Mouse (Mus musculus) limb, embryonic 15.5 days (tissue): Measurements from ENCODE around the gene Siah3. TPM values are rescaled to one million over a fixed set of nuclear protein-coding genes. Genes with fewer than 3 reads are reported as not detected.

Experiments used
- ATAC-seq: fragments of 200-750 bp; cut with Nextera tagmentation; 2 replicates; pipeline ENCODE4 v1.8.0; 2017; ENCODE audit warnings: low read depth, moderate TSS enrichment; ENCODE audit not compliant: insufficient number of reproducible peaks, low FRiP score, low TSS enrichment
- H3K27ac ChIP-seq: fragments of 300-500 bp; sonication (generic); 2 replicates; pipeline ENCODE4 v1.5.1; 2015; ENCODE audit warnings: moderate library complexity, mild to moderate bottlenecking, inconsistent platforms
- H3K27me3 ChIP-seq: fragments of 300-500 bp; sonication (generic); 2 replicates; pipeline ENCODE4 v1.6.1; 2015; ENCODE audit warnings: inconsistent platforms
- H3K36me3 ChIP-seq: fragments of 300-500 bp; sonication (generic); 2 replicates; pipeline ENCODE4 v1.6.1; 2015; ENCODE audit warnings: inconsistent platforms
- H3K4me1 ChIP-seq: fragments of 300-500 bp; sonication (generic); 2 replicates; pipeline ENCODE4 v1.6.1; 2015; ENCODE audit warnings: inconsistent platforms
- H3K4me2 ChIP-seq: fragments of 300-500 bp; sonication (generic); 2 replicates; pipeline ENCODE4 v1.6.1; 2015; ENCODE audit warnings: mild to moderate bottlenecking, inconsistent platforms
- H3K4me3 ChIP-seq: fragments of 300-500 bp; sonication (generic); 2 replicates; pipeline ENCODE4 v1.5.1; 2015; ENCODE audit warnings: mild to moderate bottlenecking, inconsistent platforms
- H3K9ac ChIP-seq: fragments of 300-500 bp; sonication (generic); 2 replicates; pipeline ENCODE4 v1.6.1; 2015; ENCODE audit warnings: inconsistent platforms
- H3K9me3 ChIP-seq: fragments of 300-500 bp; sonication (generic); 2 replicates; pipeline ENCODE4 v1.6.1; 2016; ENCODE audit warnings: inconsistent platforms
- whole genome bisulfite sequencing: fragments of 180-500 bp; shearing (Covaris S2); methylation state at CpG from one replicate; pipeline ENCODE4 v1.1.7; 2015; 5-methylcytosine and 5-hydroxymethylcytosine counted together
- polyA plus RNA-seq: library from polyadenylated mRNA; unstranded; fragments of >200 nt; fragmentation: Nextera tagmentation; extraction: Ambion mirVana; gene quantifications from 2 replicates; pipeline ENCODE4 v1.2.1, GENCODE M21; 2015

The Siah3 gene
- polyA plus RNA-seq, 1 experiment from 2014 or later, result 0.27 TPM

- no peak for ATAC-seq
- H3K27ac ChIP-seq, result no peak overlapping the region
- no peak overlapping the region for H3K4me2 ChIP-seq
These were observed 75.1 kb downstream of the Siah3 start for GRCm38 (mm10) chr14:75530815-75531353.

DNA sequence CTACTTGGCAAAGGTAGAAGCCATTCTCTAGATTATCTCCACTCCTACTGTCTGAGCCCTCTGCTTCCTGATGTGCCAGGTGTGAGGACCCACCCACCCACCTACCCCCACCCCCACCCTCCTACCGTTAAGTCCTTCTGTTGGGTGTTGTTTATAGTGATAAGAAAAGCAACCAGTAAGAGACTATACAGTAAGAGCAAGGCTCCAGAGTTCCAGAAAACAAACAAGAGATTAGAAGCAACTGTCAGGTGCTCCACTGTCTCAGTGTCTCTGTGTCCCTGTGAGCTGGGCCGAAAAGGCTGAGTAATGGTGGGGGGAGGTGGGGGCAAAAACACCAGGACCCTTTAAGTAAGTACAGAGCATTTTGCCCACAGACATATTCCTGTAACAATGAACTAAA lies 83.4 kb downstream of the Siah3 start:
- WGBS, result 47% methylated on average over 2 of the region's 2 CpGs
- H3K27ac ChIP-seq, result no peak overlapping the region
- H3K4me3 ChIP-seq, result no peak overlapping the region
- no peaks in the 10 kb centered on the region for H3K36me3 ChIP-seq
- H3K9ac ChIP-seq, result no peak overlapping the region
- H3K4me2 ChIP-seq, result no peak overlapping the region
- no peaks in the 10 kb centered on the region for H3K9me3 ChIP-seq
- 0 out of 2 replicates have a peak, but pooled peaks cover 3% of the 10 kb centered on the region for H3K4me1 ChIP-seq
- ATAC-seq, result no peak
- no peaks in the 10 kb centered on the region for H3K27me3 ChIP-seq

More at GRCm38 (mm10) chr14:75530815-75531353, 75.1 kb downstream of the Siah3 start:
- Histone ChIP-seq H3K9ac (no peak overlapping the region), H3K36me3 (no peaks in the 10 kb centered on the region), H3K27me3 (no peaks in the 10 kb centered on the region), H3K4me1 (peaks cover 20% of the 10 kb centered on the region), H3K4me3 (no peak overlapping the region), H3K9me3 (no peaks in the 10 kb centered on the region)
- 75% methylated on average over 7 of the region's 7 CpGs for WGBS

DNA sequence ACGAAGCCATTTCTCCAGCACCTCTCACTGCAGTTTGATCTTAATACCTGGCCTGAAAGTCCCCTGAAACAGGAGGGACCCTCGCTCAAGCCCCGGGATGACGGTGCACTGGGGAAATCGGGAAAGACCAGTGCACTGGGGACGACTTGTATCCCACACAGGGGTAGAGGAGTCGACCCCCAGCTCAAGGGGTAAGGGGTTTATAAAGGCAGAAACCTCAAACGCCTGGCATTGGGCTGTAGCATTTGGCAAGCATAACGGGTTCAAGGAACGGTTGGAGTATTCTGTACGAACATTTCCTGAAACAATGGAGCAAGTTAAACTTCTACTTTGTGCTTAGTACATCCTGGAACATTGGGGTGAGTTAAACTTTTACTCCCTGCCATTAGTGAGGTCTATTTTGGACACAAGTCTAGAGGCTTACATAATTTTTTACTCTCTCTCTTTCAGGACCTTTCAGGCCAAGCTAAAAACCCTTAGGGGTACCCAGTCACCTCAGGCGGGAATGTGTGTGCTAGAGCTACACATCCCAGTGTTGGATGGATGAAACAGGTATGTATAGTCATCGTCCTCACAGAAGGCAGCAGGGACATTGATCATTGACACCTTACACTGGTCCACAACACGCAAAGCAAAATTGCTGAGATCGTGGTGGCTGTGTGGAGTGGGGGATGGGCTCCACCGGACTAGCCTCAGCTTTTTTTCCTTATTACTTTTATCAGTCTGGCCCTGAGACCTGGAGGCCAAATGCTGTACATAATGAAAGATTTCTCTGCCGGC lies 84.6 kb downstream of the Siah3 start:
- Histone ChIP-seq H3K9ac (no peak overlapping the region), H3K27me3 (no peaks in the 10 kb centered on the region), H3K9me3 (no peaks in the 10 kb centered on the region), H3K4me2 (no peak overlapping the region), H3K27ac (no peak overlapping the region), H3K4me1 (0 out of 2 replicates have a peak, but pooled peaks cover 3% of the 10 kb centered on the region), H3K36me3 (no peaks in the 10 kb centered on the region), H3K4me3 (no peak overlapping the region)
- 58% methylated on average over 17 of the region's 17 CpGs for WGBS
- no peak for ATAC-seq

- H3K36me3 ChIP-seq, result no peaks in the 10 kb centered on the region
- no peak overlapping the region for H3K4me2 ChIP-seq
- no peak overlapping the region for H3K4me3 ChIP-seq
- 0 out of 2 replicates have a peak, but pooled peaks cover 3% of the 10 kb centered on the region for H3K4me1 ChIP-seq
- H3K27me3 ChIP-seq, result no peaks in the 10 kb centered on the region
- 29% methylated on average over 5 of the region's 5 CpGs for WGBS
- no peaks in the 10 kb centered on the region for H3K9me3 ChIP-seq
- H3K27ac ChIP-seq, result no peak overlapping the region
- H3K9ac ChIP-seq, result no peak overlapping the region
- ATAC-seq, result no peak
These were observed 85.2 kb downstream of the Siah3 start for GRCm38 (mm10) chr14:75540996-75541350.

GRCm38 (mm10) chr14:75541731-75542130 lies 85.9 kb downstream of the Siah3 start:
- Histone ChIP-seq H3K4me3 (no peak overlapping the region), H3K27ac (no peak overlapping the region), H3K36me3 (no peaks in the 10 kb centered on the region), H3K4me1 (0 out of 2 replicates have a peak, but pooled peaks cover 3% of the 10 kb centered on the region), H3K9ac (no peak overlapping the region), H3K4me2 (no peak overlapping the region), H3K9me3 (no peaks in the 10 kb centered on the region), H3K27me3 (no peaks in the 10 kb centered on the region)
- WGBS, result 15% methylated on average over 8 of the region's 8 CpGs
- no peak for ATAC-seq

DNA sequence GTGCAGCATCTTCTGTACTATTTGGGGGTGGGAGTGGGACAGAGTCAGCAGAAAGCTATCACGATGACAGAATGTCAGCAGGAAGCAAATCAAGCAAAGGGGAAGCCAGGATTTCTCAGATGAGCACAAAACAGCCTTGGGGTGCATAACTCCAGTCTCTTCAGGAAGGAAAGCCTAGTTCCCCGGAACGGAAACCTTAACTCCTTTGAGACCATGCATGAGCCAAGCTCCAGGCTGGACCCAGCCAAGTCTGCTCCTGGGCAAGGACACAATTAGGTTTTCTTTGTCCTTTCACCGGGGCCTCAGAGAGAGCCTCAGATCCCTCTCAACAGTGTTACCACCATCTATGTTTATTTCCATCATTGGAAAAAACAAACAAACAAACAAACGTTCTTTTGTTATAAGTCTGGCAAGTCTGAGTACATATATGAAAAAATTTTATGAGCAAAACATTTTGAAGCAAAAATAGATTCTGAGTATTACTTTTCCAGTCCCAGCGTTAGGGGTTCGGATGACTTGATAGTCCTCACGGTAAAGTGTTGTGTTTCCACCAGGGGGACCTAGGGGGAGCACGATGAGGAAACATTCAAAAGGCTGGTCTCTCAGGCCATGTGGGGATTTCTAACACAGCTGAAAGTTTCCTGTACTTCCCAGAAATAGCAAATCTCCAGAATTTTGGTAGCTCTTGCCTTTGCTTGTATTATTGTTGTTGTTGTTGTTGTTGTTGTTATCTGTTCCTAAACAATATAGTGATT lies 106.0 kb downstream of the Siah3 start:
- no peak for ATAC-seq
- no peaks in the 10 kb centered on the region for H3K36me3 ChIP-seq
- H3K9ac ChIP-seq, result no peak overlapping the region
- no peak overlapping the region for H3K27ac ChIP-seq
- 38% methylated on average over 9 of the region's 9 CpGs for WGBS
- no peaks in the 10 kb centered on the region for H3K27me3 ChIP-seq
- H3K4me2 ChIP-seq, result no peak overlapping the region
- no peak overlapping the region for H3K4me3 ChIP-seq
- H3K4me1 ChIP-seq, result no peaks in the 10 kb centered on the region
- H3K9me3 ChIP-seq, result no peaks in the 10 kb centered on the region

DNA sequence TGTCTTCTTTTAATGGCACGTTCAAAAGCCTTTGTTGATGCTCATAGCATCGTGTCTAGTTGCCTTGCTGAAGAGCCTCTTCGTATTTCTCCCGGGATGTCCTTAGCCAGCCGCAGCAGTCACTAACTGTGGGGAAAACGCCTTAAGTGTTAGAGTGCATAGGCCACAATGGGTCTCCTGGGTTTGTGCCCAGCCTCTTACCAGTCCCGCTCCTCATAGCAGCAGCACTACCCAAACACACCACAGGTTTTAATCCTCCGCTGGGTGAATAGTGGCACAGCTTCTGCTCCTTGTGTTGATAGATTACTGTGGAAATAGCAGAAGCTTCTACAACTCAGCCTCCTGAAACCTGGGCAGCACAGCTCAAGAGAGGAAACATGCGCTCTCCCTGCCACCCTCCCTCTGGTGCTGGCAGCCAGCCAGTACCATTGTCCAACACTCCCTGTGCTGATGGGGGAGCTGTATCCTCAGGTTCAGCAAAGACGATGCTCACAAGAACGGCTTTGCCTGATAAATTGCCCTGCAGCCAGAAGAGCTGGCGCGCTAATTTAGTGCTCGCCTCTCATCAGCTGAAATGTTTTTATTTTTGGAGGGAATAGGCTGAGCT lies 109.9 kb downstream of the Siah3 start:
- Histone ChIP-seq H3K27me3 (no peaks in the 10 kb centered on the region), H3K9me3 (no peaks in the 10 kb centered on the region), H3K4me3 (no peak overlapping the region), H3K9ac (no peak overlapping the region), H3K27ac (no peak overlapping the region), H3K4me2 (no peak overlapping the region), H3K4me1 (no peaks in the 10 kb centered on the region), H3K36me3 (no peaks in the 10 kb centered on the region)
- WGBS, result 78% methylated on average over 14 of the region's 14 CpGs
- ATAC-seq, result no peak

DNA sequence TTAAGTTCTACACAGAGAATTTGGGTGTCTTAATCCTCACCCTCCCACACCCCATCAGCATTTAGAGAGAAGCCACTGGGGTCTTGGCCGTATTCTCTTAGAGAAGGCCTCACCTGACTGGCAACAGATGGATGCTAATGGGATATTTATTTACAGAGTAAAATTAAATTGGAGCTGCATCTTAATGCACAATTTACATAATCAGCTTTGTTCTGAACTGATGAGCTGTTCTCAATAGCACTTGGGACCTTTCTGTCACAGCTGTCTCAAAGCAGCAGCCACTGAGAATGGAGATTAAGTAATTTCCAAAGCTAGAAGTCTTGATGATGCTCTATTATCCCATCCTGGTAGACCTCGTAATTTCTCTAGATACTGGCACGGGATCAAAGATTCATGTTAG lies 110.5 kb downstream of the Siah3 start:
- Histone ChIP-seq H3K9me3 (no peaks in the 10 kb centered on the region), H3K4me1 (no peaks in the 10 kb centered on the region), H3K27me3 (no peaks in the 10 kb centered on the region), H3K4me3 (no peak overlapping the region), H3K4me2 (no peak overlapping the region), H3K9ac (no peak overlapping the region), H3K36me3 (no peaks in the 10 kb centered on the region), H3K27ac (no peak overlapping the region)
- no peak for ATAC-seq
- 79% methylated on average over 3 of the region's 3 CpGs for WGBS

DNA sequence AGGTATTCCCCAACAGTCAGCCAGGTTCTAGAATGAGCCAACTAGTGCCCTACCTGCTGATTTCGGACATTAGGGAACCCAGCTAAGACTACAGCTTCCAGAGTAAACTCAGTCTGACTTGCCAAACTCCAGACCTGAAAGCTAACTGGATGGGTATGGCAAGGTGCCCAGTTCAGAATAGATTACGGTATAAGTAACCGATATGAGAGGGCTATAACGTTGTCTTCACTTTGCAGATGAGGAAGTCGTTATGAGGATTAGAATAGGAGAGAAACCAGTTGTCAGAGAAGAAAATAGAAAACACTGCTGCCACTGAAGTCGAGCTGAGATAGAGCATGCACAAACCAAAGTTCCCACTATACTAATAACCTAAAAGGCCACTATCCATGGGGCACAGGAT lies 123.2 kb downstream of the Siah3 start:
- Histone ChIP-seq H3K9me3 (no peaks in the 10 kb centered on the region), H3K4me3 (no peak overlapping the region), H3K36me3 (no peaks in the 10 kb centered on the region), H3K27me3 (no peaks in the 10 kb centered on the region), H3K9ac (no peak overlapping the region), H3K27ac (no peak overlapping the region), H3K4me1 (no peaks in the 10 kb centered on the region), H3K4me2 (no peak overlapping the region)
- no peak for ATAC-seq
- WGBS, result 69% methylated on average over 6 of the region's 6 CpGs

Other genes with a start within 250 kb of the Siah3 start
- gene Cpb2, start 213.7 kb upstream of the Siah3 start, polyA plus RNA-seq, result 0.15 and 0.45 TPM in 2 replicates
- gene Zc3h13, start 171.6 kb upstream of the Siah3 start, polyA plus RNA-seq, result 33.5 and 36.3 TPM in 2 replicates
- not detected in 2 replicates for gene Spert, start 137.1 kb downstream of the Siah3 start, polyA plus RNA-seq
- gene Erich6b, start 186.3 kb downstream of the Siah3 start, polyA plus RNA-seq, result not detected in 2 replicates